Mouse (Mus musculus): ENCODE data around the gene Efna1. TPM values are rescaled to one million over a fixed set of nuclear protein-coding genes. Genes with fewer than 3 reads are reported as not detected.

Efna1 gene
- total and polyA plus RNA-seq, 2 experiments, result 22.1 to 73.1 TPM

- 88% methylated on average over 11 of the region's 11 CpGs for WGBS
- TF ChIP-seq POLR2A (IDR thresholded peaks at IDR 0.05; ENCODE audit: extremely low read depth, insufficient read depth, low read length), result no peak
- TF ChIP-seq CTCF (IDR thresholded peaks at IDR 0.05; ENCODE audit: low read depth, low read length), result no peak
- no peak overlapping the region for H3K4me3 ChIP-seq (ENCODE audit: insufficient read depth, low read depth, low read length)
- H3K9ac ChIP-seq (ENCODE audit: low read depth, low read length), result no peak overlapping the region
- no peaks in the 10 kb centered on the region for H3K79me2 ChIP-seq (ENCODE audit: control insufficient read depth, insufficient read depth, low read length)
- peaks cover 3% of the 10 kb centered on the region; the same call in 1 of the 2 replicates for H3K4me1 ChIP-seq (ENCODE audit: control insufficient read depth, insufficient read depth, low read length)
- H3K27me3 ChIP-seq (ENCODE audit: control insufficient read depth, insufficient read depth, low read length), result 0 out of 2 replicates have a peak, but pooled peaks cover 2% of the 10 kb centered on the region
- no peak for DNase-seq (ENCODE audit: extremely low read depth, low read depth, low spot score)
- H3K27ac ChIP-seq (replicated peaks; ENCODE audit: insufficient read depth, low read depth, low read length), result no peak overlapping the region
- no peaks in the 10 kb centered on the region for H3K36me3 ChIP-seq (ENCODE audit: control insufficient read depth, insufficient read depth, low read length)
Measured at GRCm38 (mm10) chr3:89224796-89225195, 56.1 kb downstream of the Efna1 start.

Other genes starting within 250 kb of the Efna1 start
- gene Rusc1, start 187.8 kb downstream of the Efna1 start, total RNA-seq (2014; rRNA removed), result 4.0 and 4.8 TPM in 2 replicates
- 14.0 and 18.3 TPM in 2 replicates for gene Rusc1, start 187.8 kb downstream of the Efna1 start, polyA plus RNA-seq (2012; rRNA removed)
- gene Gm43738, start 180.0 kb downstream of the Efna1 start, total RNA-seq (2014; rRNA removed), result not detected in 2 replicates
- gene Gm43738, start 180.0 kb downstream of the Efna1 start, polyA plus RNA-seq (2012; rRNA removed), result 0.05 TPM in 1 of 2 replicates, not detected in the other
- gene Fdps, start 179.2 kb downstream of the Efna1 start, total RNA-seq (2014; rRNA removed), result 467 and 510 TPM in 2 replicates
- 388 and 397 TPM in 2 replicates for gene Fdps, start 179.2 kb downstream of the Efna1 start, polyA plus RNA-seq (2012; rRNA removed)
- 69.7 and 91.1 TPM in 2 replicates for gene Pklr, start 145.0 kb downstream of the Efna1 start, total RNA-seq (2014; rRNA removed)
- gene Pklr, start 145.0 kb downstream of the Efna1 start, polyA plus RNA-seq (2012; rRNA removed), result 387 and 512 TPM in 2 replicates
- 0.09 and 0.20 TPM in 2 replicates for gene Hcn3, start 120.9 kb downstream of the Efna1 start, total RNA-seq (2014; rRNA removed)
- 0.19 and 0.44 TPM in 2 replicates for gene Hcn3, start 120.9 kb downstream of the Efna1 start, polyA plus RNA-seq (2012; rRNA removed)
- 7.4 and 9.3 TPM in 2 replicates for gene Clk2, start 116.3 kb downstream of the Efna1 start, total RNA-seq (2014; rRNA removed)
- 14.6 and 23.9 TPM in 2 replicates for gene Clk2, start 116.3 kb downstream of the Efna1 start, polyA plus RNA-seq (2012; rRNA removed)
- 9.1 and 15.6 TPM in 2 replicates for gene Scamp3, start 103.7 kb downstream of the Efna1 start, total RNA-seq (2014; rRNA removed)
- 105 and 120 TPM in 2 replicates for gene Scamp3, start 103.7 kb downstream of the Efna1 start, polyA plus RNA-seq (2012; rRNA removed)
- 0.09 and 0.54 TPM in 2 replicates for gene Fam189b, start 98.0 kb downstream of the Efna1 start, total RNA-seq (2014; rRNA removed)
- gene Fam189b, start 98.0 kb downstream of the Efna1 start, polyA plus RNA-seq (2012; rRNA removed), result 1.8 and 4.1 TPM in 2 replicates
- 24.1 and 32.7 TPM in 2 replicates for gene Gba, start 78.2 kb downstream of the Efna1 start, total RNA-seq (2014; rRNA removed)
- 33.2 and 36.6 TPM in 2 replicates for gene Gba, start 78.2 kb downstream of the Efna1 start, polyA plus RNA-seq (2012; rRNA removed)
- gene Thbs3, start 66.0 kb downstream of the Efna1 start, total RNA-seq (2014; rRNA removed), result 0.92 and 1.4 TPM in 2 replicates
- 0.85 and 1.2 TPM in 2 replicates for gene Thbs3, start 66.0 kb downstream of the Efna1 start, polyA plus RNA-seq (2012; rRNA removed)
- gene Mtx1, start 54.1 kb downstream of the Efna1 start, total RNA-seq (2014; rRNA removed), result 105 and 122 TPM in 2 replicates
- gene Mtx1, start 54.1 kb downstream of the Efna1 start, polyA plus RNA-seq (2012; rRNA removed), result 167 and 187 TPM in 2 replicates
- gene Muc1, start 52.1 kb downstream of the Efna1 start, total RNA-seq (2014; rRNA removed), result 0.60 and 1.7 TPM in 2 replicates
- 1.3 and 1.7 TPM in 2 replicates for gene Muc1, start 52.1 kb downstream of the Efna1 start, polyA plus RNA-seq (2012; rRNA removed)
- 45.1 and 60.3 TPM in 2 replicates for gene Krtcap2, start 35.2 kb downstream of the Efna1 start, total RNA-seq (2014; rRNA removed)
- 157 and 197 TPM in 2 replicates for gene Krtcap2, start 35.2 kb downstream of the Efna1 start, polyA plus RNA-seq (2012; rRNA removed)
- gene Trim46, start 34.8 kb downstream of the Efna1 start, total RNA-seq (2014; rRNA removed), result 0.07 and 0.18 TPM in 2 replicates
- 0.16 and 0.25 TPM in 2 replicates for gene Trim46, start 34.8 kb downstream of the Efna1 start, polyA plus RNA-seq (2012; rRNA removed)
- 102 and 131 TPM in 2 replicates for gene Dpm3, start 21.8 kb downstream of the Efna1 start, total RNA-seq (2014; rRNA removed)
- 243 and 245 TPM in 2 replicates for gene Dpm3, start 21.8 kb downstream of the Efna1 start, polyA plus RNA-seq (2012; rRNA removed)
- 6.4 and 7.0 TPM in 2 replicates for gene Slc50a1, start 10.6 kb downstream of the Efna1 start, total RNA-seq (2014; rRNA removed)
- gene Slc50a1, start 10.6 kb downstream of the Efna1 start, polyA plus RNA-seq (2012; rRNA removed), result 36.3 and 41.2 TPM in 2 replicates
- gene Efna3, start 41.8 kb upstream of the Efna1 start, total RNA-seq (2014; rRNA removed), result not detected in 2 replicates
- not detected in 2 replicates for gene Efna3, start 41.8 kb upstream of the Efna1 start, polyA plus RNA-seq (2012; rRNA removed)
- gene Efna4, start 56.9 kb upstream of the Efna1 start, total RNA-seq (2014; rRNA removed), result not detected in 2 replicates
- gene Efna4, start 56.9 kb upstream of the Efna1 start, polyA plus RNA-seq (2012; rRNA removed), result 0.06 and 0.27 TPM in 2 replicates
- gene Adam15, start 68.9 kb upstream of the Efna1 start, total RNA-seq (2014; rRNA removed), result 1.4 and 2.6 TPM in 2 replicates
- gene Adam15, start 68.9 kb upstream of the Efna1 start, polyA plus RNA-seq (2012; rRNA removed), result 4.7 and 5.4 TPM in 2 replicates
- not detected in 2 replicates for gene Dcst2, start 80.8 kb upstream of the Efna1 start, total RNA-seq (2014; rRNA removed)
- 0.05 TPM in 1 of 2 replicates, not detected in the other for gene Dcst2, start 80.8 kb upstream of the Efna1 start, polyA plus RNA-seq (2012; rRNA removed)
- gene Dcst1, start 84.1 kb upstream of the Efna1 start, total RNA-seq (2014; rRNA removed), result not detected in 2 replicates
- 0.04 TPM in 1 of 2 replicates, not detected in the other for gene Dcst1, start 84.1 kb upstream of the Efna1 start, polyA plus RNA-seq (2012; rRNA removed)
- gene Zbtb7b, start 113.6 kb upstream of the Efna1 start, total RNA-seq (2014; rRNA removed), result 28.9 and 31.9 TPM in 2 replicates
- 85.0 and 87.2 TPM in 2 replicates for gene Zbtb7b, start 113.6 kb upstream of the Efna1 start, polyA plus RNA-seq (2012; rRNA removed)
- gene Lenep, start 121.7 kb upstream of the Efna1 start, total RNA-seq (2014; rRNA removed), result not detected in 2 replicates
- gene Lenep, start 121.7 kb upstream of the Efna1 start, polyA plus RNA-seq (2012; rRNA removed), result not detected in 2 replicates
- 29.0 and 33.0 TPM in 2 replicates for gene Flad1, start 130.7 kb upstream of the Efna1 start, total RNA-seq (2014; rRNA removed)
- gene Flad1, start 130.7 kb upstream of the Efna1 start, polyA plus RNA-seq (2012; rRNA removed), result 62.6 and 67.3 TPM in 2 replicates
- gene Cks1b, start 137.2 kb upstream of the Efna1 start, total RNA-seq (2014; rRNA removed), result 3.0 and 6.0 TPM in 2 replicates
- gene Cks1b, start 137.2 kb upstream of the Efna1 start, polyA plus RNA-seq (2012; rRNA removed), result 7.9 and 11.0 TPM in 2 replicates
- gene Shc1, start 137.3 kb upstream of the Efna1 start, total RNA-seq (2014; rRNA removed), result 37.7 and 42.0 TPM in 2 replicates
- gene Shc1, start 137.3 kb upstream of the Efna1 start, polyA plus RNA-seq (2012; rRNA removed), result 56.8 and 57.4 TPM in 2 replicates
- gene Pygo2, start 149.1 kb upstream of the Efna1 start, total RNA-seq (2014; rRNA removed), result 4.4 and 9.9 TPM in 2 replicates
- 26.5 and 29.0 TPM in 2 replicates for gene Pygo2, start 149.1 kb upstream of the Efna1 start, polyA plus RNA-seq (2012; rRNA removed)
- gene Pbxip1, start 155.6 kb upstream of the Efna1 start, total RNA-seq (2014; rRNA removed), result 5.7 and 5.9 TPM in 2 replicates
- 6.6 and 9.1 TPM in 2 replicates for gene Pbxip1, start 155.6 kb upstream of the Efna1 start, polyA plus RNA-seq (2012; rRNA removed)
- gene Pmvk, start 173.4 kb upstream of the Efna1 start, total RNA-seq (2014; rRNA removed), result 79.5 and 112 TPM in 2 replicates
- 82.1 and 108 TPM in 2 replicates for gene Pmvk, start 173.4 kb upstream of the Efna1 start, polyA plus RNA-seq (2012; rRNA removed)
- under 0.01 and 0.13 TPM in 2 replicates for gene Kcnn3, start 239.0 kb upstream of the Efna1 start, total RNA-seq (2014; rRNA removed)
- gene Kcnn3, start 239.0 kb upstream of the Efna1 start, polyA plus RNA-seq (2012; rRNA removed), result 0.06 TPM in 1 of 2 replicates, not detected in the other